Mouse (Mus musculus) left cerebral cortex, adult 2 months (tissue): ENCODE measurements around the gene Wdr89. TPM values are rescaled to one million over a fixed set of nuclear protein-coding genes. Genes with fewer than 3 reads are reported as not detected.

ENCODE experiments used
- DNase-seq, 2 experiments: peaks; one replicate each; pipeline ENCODE4 v3.0.0; 2021 to 2022; ENCODE audit warnings: low spot score in 2 of 2, mixed read lengths in 1 of 2; ENCODE audit errors: extremely low spot score in 1 of 2
- H3K27ac ChIP-seq: fragments of 200-600 bp; 2 replicates; pipeline ENCODE4 v1.8.1; 2022
- H3K4me3 ChIP-seq: fragments of 200-600 bp; 2 replicates; pipeline ENCODE4 v1.8.1; 2022
- CTCF ChIP-seq: fragments of 200-600 bp; IDR thresholded peaks from 2 replicates; pipeline ENCODE4 v1.8.1; 2022; ENCODE audit warnings: antibody characterized with exemption, mild to moderate bottlenecking, moderate library complexity
- intact Hi-C: fragments of 180-260 bp; cut with DNase I; formaldehyde crosslinking; loops from one replicate; pipeline ENCODE4 v1.15.1; 2025
- total RNA-seq, 2 experiments: library from RNA; stranded (reverse); gene quantifications; 2 replicates each; pipeline ENCODE4 v1.2.3; 2021

Gene Wdr89
- total RNA-seq, 2 experiments from 2014 or later: 2.3 to 3.7 TPM

- peak; percentile 97 to 99 for DNase-seq
- Histone ChIP-seq H3K27ac (peak within 1 kb of the TSS; percentile 99), H3K4me3 (peak within 1 kb of the TSS; percentile 89)
- TF ChIP-seq CTCF: no peak; the same call in 1 of the 2 replicates
- intact Hi-C loops: loop anchor here (1.0 to 5.0 kb wide), 4 partner anchors 51 to 141 kb away; partner anchors contain the start of genes Sgpp1 and Wdr89
Measured at GRCm38 (mm10) chr12:75596154-75597002, 73.0 kb downstream of the Wdr89 start, which contains the start of gene Ppp2r5e. TSS of gene Ppp2r5e (minus strand) at chr12:75596245.

DNA sequence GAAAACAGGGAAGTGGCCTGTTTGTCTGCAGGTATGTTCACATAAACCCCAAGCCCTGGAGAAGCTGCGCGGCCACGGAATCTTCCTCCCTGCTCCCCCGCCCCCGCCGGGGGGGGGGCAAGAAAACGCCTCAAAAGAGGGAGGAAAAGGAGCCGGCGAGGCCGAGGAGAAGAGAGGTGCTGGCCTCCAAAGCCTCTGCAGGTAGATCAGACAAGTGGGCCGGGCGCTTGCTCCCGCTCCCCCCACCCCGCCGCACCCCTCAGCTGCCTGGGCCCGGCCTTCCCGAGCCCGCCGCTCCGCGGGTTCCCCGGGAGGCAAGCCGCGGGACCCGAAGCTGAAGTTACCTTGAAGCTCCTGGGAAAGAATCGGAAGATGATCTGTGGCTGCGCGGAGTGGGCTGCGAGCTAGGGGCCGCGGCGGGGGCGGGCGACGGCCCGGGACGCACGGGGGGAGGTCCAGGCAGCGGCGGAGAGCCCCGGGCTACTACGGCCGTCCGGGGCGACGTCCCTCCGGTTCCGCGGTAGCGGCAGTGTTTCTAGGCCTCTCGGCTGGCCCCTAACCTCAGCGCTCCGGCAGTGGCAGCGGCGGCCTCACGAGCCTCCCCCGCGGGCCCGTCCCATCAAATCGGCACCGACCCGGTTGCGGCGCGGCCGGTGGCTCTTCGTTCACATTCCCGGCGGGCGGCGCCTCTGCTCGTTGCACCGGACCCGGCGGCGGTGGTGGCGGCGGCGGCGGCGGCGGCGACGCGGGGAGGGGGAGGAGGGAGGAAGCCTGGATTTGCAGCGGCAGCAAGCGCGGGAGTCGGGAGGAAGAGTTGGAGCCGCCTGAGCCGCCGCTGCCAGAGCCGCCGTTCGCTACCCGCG, 73.8 kb downstream of the Wdr89 start:
- peak overlapping the region; percentile 99 for H3K27ac ChIP-seq
- peak overlapping the region; percentile 89 for H3K4me3 ChIP-seq
- intact Hi-C loops: loop anchor here (1.0 to 5.0 kb wide), 4 partner anchors 52 to 142 kb away; partner anchors contain the start of genes Sgpp1 and Wdr89
- DNase-seq: peak; percentile 38 to 47
- no peak for TF ChIP-seq CTCF

- Histone ChIP-seq H3K4me3 (peak overlapping the region; percentile 89), H3K27ac (no peak overlapping the region)
- no peak for TF ChIP-seq CTCF
- DNase-seq: no peak
- intact Hi-C loops: no loop called here
Measured at GRCm38 (mm10) chr12:75594404-75594803, 74.9 kb downstream of the Wdr89 start.

DNA sequence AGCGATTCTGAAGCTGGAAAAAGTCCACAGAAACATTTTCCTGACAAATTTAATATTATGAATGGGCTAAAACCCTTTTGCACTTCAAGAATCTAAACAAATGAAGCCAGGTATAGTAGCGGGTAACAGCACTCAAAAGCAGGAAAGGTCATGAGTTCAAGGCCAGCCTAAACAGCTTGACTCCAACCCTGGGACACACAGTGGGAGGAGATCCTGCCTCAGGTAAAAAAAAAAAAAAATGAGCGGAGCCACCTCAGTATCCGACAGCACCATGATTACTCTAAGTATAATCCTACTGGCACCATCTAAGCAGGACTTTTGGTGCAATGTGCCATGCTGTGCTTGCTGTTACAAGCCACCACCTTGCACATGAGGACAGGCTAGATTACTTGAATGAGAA, 75.5 kb downstream of the Wdr89 start:
- Histone ChIP-seq H3K27ac (no peak overlapping the region), H3K4me3 (no peak overlapping the region)
- DNase-seq: no peak
- TF ChIP-seq CTCF: no peak
- intact Hi-C loops: no loop called here

GRCm38 (mm10) chr12:75587501-75587900, 81.8 kb downstream of the Wdr89 start:
- intact Hi-C loops: no loop called here
- no peak for DNase-seq
- Histone ChIP-seq H3K4me3 (no peak overlapping the region), H3K27ac (no peak overlapping the region)
- peak; percentile 23 for TF ChIP-seq CTCF

- H3K27ac ChIP-seq: no peak overlapping the region
- DNase-seq: no peak
- no peak overlapping the region for H3K4me3 ChIP-seq
- intact Hi-C loops: no loop called here
- TF ChIP-seq CTCF: no peak
Measured at GRCm38 (mm10) chr12:75583776-75584175, 85.6 kb downstream of the Wdr89 start.

Other genes with a start within 250 kb of the Wdr89 start
- 10 to 100 TPM; 81.7 to 84.9 TPM for gene Ppp2r5e, start 73.3 kb downstream of the Wdr89 start, total RNA-seq
- gene Sgpp1, start 66.2 kb upstream of the Wdr89 start, total RNA-seq: 10 to 100 TPM; 27.5 to 29.4 TPM
- 10 to 100 TPM; 20.5 to 22.5 TPM for gene Syne2, start 148.6 kb upstream of the Wdr89 start, total RNA-seq